Mouse (Mus musculus) cerebellum, adult (tissue): ENCODE data around the gene Gm6020.
"Not testable (repeated sequence)": the region's sequence is repeated elsewhere in the genome, so short reads cannot be mapped to it uniquely, and the experiment has no call there.

Source experiments
- ATAC-seq: cut with Nextera tagmentation; 2 replicates; pipeline ENCODE4 v1.9.2; 2017; ENCODE audit warnings: mild to moderate bottlenecking, moderate library complexity, mixed read lengths; ENCODE audit not compliant: insufficient number of reproducible peaks, low FRiP score, low TSS enrichment

The Gm6020 gene

DNA sequence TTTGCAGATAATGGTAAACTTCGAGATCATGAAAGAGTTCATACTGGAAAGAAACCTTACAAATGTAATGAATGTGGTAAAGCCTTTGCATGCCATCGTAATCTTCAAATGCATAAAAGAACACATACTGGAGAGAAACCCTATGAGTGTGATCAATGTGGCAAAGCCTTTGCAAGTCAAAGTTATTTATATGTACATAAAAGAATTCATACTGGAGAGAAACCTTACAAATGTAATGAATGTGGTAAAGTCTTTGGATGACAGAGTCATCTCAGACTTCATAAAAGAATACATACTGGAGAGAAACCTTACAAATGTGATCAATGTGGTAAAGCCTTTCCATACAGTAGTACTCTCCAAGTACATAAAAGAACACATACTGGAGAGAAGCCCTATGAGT lies at the start of gene Gm6020:
TSS of gene Gm6020 (plus strand) at position 301 of the 400 bp plus-strand sequence.
- ATAC-seq = not testable (repeated sequence)

DNA sequence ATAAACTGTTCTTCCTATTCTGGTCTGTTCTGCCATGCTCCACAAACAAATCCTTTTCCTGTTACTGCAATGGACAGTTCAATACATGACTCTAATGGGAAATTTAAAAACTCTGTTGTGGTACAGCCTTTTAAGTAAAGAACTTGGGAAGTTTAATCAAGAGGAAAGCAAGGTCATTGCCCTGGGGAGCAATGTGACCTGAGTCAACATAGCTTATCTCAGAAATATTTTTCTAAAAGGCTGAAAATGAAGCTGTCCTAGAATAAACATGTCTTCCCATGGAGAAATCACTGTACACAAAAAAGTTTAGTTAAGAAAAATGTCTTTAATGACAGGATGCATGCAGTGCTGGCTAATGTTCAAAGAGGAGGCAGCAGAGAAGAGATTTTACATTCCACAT lies 45.0 kb upstream of the Gm6020 start:
- no peak for ATAC-seq

DNA sequence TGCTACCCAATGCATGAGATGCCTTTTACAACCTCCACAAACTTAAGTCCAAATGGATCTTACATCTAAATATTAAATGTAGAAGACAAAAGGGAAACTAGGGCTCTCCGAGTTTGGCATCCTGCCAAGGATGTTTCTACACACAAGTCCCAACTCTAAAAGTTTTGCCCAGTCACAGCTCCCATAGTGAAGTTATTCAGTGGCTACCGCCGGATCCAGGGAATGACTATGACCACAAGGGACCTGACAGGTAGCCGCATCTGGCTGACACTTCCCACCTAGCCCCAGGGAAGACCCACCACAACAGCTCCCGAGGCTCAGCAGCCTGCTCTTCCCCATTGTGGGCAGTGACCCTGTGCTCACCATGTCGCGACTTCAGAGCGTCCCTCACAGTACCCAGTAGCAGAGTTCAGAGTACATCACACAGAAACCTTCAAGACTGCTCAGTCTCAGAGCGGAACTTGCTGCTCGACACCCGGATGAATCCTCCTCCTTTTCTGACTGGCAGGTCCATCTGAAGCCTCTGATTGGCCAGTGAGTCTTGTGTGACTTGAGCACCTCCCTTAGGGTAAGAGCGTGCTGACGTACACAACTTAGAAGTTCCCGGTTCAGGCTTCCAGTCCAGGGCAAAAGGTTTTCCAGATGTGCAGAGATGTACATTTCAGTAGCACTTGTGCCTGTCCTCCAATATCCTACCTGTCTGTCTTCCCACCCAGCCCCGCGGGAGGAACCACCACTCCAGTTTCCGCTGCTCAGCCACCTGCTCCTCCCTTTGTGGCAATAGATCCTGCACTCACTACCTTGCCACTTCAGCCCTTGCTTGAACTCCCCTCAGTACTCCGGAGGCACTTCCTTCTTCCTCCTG lies 43.1 kb upstream of the Gm6020 start, which contains the start of gene Zfp950:
TSS of gene Zfp950 (minus strand) at position 499 of the 865 bp plus-strand sequence.
- peak; percentile 100 for ATAC-seq

DNA sequence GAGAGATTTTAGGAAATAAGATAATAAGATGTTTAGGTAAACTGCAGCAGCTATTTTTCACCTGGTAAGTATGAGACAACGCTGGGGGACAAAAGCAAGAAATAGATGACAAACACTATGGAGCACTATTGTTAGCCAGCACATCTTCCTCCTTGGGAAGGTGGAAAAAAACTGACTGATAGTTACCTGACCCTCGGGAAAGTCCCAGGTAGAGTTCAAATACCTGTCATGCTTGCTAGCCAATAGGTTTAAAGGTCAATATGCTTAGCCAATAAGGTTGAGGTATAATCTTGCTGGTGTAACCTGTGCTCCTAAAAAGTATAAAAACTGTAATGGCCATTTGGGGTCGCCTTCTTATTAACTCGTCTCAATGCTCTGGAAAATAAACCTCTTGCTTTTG lies 42.4 kb upstream of the Gm6020 start:
- no peak for ATAC-seq

DNA sequence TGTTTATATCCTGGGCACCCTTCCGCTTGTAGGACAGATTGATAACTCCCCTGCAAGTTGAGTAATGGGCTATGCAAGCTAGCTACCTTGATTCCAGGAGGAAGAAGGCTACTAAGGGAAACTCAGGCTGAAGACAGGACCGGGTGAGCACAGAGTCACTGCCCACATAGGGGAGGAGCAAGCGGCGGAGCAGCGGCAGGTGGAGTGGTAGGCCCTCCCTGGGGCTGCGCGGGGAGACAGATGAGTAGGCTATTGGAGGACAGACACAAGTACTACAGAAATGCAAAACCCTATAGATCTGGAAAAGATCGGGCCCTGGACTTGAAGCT lies 32.4 kb upstream of the Gm6020 start:
- ATAC-seq = peak; percentile 10; the same call in 1 of the 2 replicates

DNA sequence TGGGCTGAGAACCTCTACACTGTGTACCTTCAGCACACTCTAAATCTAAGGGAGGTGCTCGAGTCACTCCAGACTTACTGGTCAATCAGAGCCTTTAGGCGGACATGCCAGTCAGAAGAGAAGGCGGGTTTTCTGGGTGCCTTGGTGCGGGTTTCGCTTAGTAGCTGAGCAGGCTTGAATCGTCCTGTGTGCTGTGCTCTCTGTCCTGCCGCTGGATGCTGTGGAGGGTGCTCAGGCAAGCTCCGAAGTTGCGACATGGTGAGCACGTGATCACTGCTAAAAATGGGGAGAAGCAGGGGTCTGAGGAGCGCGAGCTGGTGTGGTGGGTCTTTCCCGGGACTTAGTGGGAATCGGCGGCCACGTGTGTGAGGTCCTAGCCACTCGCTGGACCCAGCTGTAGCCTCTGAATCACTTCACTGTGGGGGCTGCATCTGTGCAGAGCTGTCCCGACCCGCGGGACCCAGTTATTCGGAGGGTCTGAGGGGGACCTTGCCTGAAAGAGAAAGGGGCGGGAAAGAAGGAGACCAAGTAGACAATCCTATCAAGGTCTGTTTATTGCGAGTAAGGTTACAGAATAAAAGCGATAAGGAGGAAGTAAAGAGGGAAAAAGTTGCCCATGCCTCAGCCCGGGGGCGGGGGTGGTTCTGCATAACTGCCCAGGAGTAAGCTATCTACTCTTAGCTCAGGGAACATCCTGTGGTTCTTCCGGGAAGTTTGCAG lies 31.8 kb upstream of the Gm6020 start:
- ATAC-seq = peak; percentile 66; the same call in 1 of the 2 replicates

DNA sequence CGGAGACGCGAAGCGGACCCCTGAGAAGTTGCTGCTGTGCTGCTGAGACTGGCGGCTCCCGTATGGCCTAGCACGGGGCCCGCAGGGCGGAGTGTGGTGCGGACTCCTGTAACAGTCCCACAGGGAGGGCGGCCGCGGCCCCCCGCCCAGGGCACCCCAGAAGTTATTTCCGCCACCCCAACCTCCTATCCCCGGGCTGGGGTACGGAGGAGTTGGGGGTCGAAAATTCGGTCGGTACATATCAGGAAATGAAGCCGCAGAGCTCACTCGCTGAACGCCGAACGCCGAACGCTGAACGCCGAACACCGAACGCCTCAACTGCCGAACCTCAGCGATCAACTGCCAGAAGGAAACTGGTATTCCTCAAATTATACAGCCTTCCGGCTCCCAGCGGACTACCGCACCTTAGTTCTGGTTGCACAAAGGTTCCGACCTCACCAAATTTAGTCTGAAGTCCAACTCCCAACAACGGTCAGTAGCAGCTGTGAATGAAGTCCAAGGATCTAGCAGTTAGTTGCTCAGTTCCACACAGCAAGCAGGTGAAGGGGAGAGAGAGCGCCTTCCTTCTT lies 7.8 kb upstream of the Gm6020 start, which contains the start of gene Gm7102:
TSS of gene Gm7102 (minus strand) at position 554 of the 569 bp plus-strand sequence.
- no peak for ATAC-seq

DNA sequence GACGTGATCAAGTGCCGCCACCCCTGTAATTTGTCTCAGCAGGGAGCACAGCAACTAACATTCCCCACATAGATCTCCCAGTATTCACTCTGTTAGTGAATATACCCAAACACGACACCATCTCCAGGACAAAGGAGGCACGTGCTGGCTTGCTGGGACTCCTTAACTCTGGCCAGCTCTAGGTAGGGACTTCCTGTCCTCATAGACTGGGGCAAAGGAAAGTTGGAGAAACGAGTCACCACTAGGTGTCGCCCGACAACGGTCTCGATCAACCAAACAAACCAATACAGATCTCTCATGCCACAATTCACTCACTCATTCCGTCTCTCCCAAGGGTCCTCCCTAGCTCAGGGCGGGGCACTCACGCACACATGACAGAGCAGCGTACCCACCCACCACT lies 15.6 kb downstream of the Gm6020 start:
- ATAC-seq = no peak

DNA sequence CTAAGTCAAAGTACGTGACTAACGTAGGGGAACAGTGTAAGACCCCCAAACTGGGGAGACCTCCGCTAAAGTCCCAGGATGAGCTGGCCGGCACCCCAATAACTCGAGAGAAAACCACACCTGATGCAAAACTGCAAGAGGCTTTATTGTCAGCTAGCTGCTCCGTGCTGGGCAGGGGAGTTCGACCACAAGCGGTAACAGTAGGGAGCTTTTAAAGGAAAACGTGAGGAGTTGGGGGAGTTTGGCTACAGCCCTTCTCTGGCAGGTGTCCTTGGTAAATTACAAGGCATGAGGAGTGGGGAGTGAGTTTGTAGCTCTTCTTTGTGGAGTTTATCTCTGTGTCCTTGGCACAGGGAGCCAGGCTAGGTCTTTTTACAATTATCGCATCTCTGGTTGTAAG lies 16.1 kb downstream of the Gm6020 start:
- ATAC-seq = no peak

DNA sequence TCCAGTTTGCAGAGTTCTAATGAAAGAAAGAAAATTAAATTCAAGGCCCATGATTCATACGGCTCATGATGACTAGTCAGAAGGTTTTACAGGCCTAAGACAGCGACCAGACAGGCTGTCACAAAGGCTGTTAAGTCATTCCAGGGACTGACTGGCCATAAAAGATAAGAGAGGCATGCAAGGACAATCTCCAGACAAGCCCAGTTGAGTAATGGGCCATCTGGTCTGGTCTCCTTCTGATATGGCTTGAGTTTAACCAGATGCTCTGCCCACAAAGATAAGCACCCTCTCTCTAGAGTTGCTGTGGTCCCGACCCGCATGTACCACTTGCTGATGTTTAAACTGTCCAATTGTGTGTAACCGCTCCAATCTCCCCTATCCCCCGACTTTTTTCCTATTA lies 23.8 kb downstream of the Gm6020 start:
- not testable (repeated sequence) for ATAC-seq

DNA sequence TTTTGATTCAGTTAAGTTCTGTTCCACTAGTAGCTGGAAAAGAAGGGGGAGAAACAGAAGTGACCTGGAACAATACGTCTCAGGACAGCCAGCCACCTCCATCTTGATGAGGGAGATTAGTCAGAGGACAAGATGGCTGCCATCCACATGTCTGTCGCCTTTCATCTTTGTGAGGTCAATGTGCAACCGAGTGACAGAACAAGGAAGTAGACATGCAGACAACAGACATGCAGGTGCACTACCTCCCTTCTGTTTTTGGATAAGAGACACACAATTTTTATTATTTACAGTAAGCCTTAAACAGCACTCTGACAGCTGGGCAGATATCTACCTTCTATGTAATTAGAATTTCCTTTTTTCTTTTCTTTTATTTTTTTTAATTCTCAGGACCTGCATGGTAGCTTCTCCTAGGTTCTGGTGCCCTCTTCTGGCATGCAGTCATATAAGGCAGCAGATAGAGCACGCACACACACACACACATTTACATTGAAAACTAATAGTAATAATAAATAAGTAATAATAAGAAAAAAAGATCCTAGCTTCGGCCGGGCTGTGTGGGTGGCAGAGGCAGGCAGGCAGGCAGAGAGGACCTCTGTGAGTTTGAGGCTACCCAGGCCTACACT lies 40.1 kb downstream of the Gm6020 start:
- ATAC-seq = no peak

DNA sequence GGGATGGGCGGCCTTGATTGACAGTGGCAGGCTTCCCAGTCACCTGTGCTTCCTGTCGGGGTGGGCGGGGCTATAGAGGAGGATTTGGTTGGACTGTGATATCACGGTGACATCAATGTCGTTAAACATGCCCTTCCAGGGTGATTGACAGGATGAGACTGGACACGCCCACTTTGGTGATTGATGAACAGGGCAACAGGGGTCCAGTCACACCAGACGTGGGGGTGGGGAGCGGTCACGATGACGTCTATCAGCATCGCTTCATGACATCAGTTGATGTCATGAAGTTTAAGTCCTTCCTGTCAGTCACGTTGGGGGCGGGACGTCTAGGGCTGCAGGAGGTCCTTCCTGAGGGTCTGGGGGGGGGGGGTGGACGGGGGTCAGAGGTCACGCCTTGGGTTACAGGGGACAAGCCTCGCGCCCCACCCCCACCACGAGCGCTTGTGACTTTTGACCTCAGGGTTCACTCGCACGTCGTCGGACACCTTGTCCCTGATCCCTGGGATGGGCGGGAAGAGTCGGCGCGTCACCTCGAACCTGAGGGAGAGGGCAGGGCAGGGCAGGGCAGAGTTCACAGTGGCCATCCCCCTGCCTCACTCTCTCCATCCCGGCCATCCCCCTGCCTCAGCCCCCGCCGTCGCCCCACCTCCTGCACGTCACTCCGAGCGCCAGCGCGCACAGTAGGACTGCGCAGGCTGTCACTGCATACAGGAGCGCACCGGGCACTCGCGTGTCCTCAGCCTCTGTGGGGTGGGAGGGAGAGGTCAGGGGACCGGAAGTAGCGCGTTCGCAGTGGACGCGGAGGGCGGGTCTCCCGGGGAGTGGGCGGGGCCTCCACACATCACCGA lies 41.2 kb downstream of the Gm6020 start:
- no peak for ATAC-seq

DNA sequence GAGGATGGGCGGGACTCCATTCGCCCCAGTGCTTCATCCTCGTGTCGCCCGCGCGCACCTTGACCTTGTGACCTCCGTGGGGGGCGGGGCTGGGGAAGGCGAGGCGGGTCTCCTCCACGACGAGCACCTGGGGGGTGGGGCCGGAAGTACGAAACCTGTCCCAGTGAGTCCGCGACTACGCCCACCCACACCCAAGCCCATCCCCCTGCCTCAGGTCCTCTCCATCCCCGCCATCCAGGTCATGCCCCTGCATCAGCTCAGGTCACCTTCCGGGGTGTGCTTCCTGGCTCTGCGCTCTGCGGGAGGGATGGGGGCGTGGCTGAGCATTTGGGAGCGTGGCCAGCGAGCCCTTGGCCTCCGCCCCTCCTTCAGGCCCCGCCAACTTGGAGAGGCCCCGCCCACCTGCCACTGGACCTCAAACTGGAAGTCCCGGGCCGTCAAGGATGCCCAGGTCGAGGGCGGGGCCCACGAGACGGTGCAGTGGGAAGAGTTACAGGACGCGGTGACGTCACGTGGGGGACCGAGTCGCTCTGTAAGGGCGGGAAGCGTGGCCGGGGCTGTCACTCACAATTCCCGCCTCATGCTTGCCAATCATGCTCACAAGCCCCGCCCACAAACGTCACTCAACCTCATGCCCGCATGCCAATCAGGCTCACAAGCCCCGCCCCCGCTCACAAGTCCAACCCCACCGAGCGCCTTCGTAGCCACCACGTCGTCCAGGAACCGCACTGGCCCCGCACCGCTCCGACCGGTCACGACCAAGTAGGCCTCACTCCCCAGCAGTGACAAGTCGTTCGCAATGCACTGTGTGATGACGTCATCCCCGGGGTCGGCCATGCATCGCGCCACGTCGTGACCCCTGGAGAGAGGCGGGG lies 42.1 kb downstream of the Gm6020 start:
- ATAC-seq = peak; percentile 46

DNA sequence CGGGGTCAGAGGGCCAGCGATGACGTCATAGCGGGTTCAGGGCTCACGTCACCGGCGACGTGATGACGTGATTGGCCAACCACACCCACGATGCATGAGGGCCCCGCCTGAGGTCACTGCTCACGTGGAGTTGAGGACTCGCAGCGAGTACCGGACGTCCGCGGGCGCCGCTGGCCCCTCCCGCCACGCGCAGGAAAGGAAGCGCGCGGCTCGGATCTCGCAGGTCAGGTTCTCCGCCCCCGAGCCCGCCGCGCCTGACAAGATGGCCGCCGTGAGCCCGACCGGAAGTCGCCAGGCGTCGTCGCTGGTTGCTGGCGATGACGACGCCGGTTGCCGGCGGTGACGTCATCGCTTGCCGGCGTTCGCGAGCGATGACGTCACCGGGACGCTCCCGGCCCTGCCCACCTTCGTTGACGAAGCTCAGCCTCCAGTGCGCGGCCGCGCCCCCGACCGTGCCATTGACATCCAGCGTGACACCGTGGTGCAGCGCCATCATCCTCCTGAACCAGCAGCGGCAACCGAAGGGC lies 42.8 kb downstream of the Gm6020 start:
- peak; percentile 47 for ATAC-seq

DNA sequence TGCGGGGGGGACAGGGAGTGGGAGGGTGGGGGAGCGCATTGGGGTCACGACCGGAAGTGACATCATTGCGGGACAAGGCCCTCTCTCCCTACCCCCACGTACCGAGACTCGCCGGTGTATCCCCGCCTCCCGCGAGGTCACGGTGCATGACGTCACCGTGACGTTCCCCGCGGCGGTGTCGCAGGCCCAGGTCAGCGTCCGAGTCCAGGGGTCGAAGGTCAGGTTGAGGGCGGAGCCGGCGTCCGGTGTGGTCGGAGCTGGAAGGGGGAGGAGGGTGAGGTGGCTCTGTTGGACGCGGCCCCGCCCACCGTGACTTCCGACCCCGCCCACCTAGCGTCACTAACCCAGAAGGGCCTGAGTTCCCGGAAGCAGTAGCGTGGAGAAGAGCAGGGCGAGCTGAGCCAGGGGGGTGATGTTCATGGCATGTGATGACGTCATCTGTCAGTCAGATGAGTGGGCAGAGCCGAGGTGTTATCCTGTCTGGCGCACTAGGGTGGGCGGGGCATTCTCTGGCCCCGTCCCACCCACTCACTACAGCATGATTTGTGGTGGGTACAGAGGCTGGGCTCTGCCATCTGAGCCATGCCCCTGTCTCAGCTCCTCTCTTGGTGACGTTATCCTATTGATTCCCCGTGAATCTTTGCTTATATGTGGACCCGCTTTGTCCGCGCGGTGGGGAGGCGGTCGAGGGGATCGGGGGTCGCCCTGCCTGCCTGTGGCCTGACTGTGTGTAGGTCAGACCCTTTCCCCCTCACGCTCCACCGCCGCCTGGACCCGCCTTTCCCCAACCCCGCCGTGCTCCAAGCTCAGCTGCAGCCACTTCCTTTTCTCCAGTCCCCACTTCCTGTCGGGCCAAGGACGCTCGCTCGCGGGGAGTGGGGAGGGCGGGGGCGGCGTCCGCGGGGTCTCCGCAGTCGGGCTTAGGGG lies 43.5 kb downstream of the Gm6020 start:
- peak; percentile 76 for ATAC-seq

DNA sequence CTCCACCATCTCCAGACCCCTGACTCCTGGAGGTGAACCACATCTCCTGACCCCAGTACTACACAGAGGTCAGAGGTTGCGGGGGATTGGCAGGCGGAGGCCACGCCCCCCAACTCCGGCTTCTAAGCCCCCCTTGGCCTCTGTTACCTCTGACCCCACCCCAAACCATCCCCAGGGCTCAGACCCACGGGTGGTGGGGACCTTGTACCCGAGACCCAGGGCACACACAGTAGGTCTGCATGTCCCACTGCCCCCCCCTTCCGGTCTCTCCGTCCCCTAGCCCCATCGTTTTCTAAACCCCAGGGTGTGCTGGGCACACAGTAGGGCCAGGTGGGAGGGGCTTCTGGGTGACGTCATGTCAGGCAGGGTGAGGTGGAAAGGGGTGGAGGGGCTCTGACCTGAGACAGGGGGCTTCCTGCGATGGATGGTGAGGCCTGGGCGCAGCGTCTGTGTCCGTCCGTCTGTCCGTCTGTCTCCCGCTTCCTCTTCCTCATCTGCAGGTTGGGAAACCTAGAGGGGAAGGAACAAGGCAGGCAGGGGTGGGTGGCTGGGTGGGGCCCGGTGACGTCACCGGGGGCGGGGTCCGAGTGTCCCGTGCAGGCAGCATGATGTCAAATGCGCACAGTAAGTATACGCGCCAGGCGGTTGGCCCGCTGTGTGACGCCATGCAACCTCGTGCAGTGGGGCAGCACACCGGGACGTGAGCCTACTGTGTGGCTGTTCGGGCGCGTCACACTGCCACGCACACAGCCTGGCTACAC lies 44.4 kb downstream of the Gm6020 start, which contains the start of gene Csf2ra:
TSS of gene Csf2ra (minus strand) at position 489 of the 761 bp plus-strand sequence.
- no peak for ATAC-seq
